Mouse (Mus musculus) erythroblast, adult 5-6 weeks (primary cell): ENCODE results near the gene Epo. TPM values are rescaled to one million over a fixed set of nuclear protein-coding genes. Genes with fewer than 3 reads are reported as not detected.

Experiments used
- ATAC-seq: replicated peaks from 2 replicates; pipeline ENCODE4 v1.8.0; 2016; ENCODE audit warnings: moderate number of reproducible peaks, mild to moderate bottlenecking, moderate TSS enrichment, inconsistent platforms; ENCODE audit not compliant: poor library complexity, low FRiP score, severe bottlenecking
- total RNA-seq, 2 experiments: library from RNA; stranded (forward) in 1 of 2; stranded (reverse) in 1 of 2; fragments of 150-400 nt in 1 of 2; fragments of 200-764, 138-1000 nt in 1 of 2; gene quantifications; 2 replicates each; pipeline versions ENCODE4 v1.2.3 to v1.2.4; 2015 to 2017; ENCODE audit warnings: low replicate concordance in 2 of 2

Gene Epo
- not detected in 2 replicates for total RNA-seq (2015; ENCODE audit: low replicate concordance)
- not detected in 2 replicates for total RNA-seq (2017; ENCODE audit: low replicate concordance)

DNA sequence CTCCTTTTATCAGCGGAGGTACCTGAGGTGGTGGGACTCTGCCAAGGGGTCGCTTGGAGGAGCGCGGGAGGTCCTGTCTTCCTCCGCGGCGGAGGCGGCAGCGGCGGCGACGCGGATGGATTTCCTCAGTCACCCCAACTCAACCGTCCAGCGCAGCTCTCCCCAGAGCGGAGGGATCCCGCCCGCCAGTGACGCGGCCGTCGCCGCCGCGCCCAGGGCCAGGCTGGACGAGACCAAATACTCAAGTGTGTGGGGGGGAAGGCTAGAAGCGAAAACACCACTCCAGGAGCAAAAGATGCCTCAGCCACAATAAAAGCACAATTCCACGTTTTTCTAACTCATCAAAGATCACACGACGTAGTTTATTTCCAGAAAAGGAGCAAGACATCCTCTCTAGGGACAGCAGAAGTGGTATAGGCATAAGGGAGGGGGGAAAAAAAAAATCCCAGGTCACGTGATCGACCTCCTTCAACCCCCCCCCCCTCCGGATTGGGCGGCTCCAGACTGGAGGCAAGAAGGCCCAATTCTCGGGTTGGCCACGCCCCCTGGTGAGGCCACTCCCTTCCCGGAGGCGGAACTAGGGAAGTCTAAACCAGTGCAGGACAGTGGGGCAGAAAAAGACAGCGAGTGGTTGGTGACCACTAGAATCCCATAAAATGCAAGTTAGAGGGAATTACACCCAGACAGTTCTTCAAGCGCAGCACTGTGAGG is at the start of gene Epo, which contains the start of gene Gnb2:
Epo (minus strand) TSS at position 126 of the 711 bp plus-strand sequence.
Gnb2 (minus strand) TSS at position 394 of the 711 bp plus-strand sequence.
- ATAC-seq, result peak; percentile 80

DNA sequence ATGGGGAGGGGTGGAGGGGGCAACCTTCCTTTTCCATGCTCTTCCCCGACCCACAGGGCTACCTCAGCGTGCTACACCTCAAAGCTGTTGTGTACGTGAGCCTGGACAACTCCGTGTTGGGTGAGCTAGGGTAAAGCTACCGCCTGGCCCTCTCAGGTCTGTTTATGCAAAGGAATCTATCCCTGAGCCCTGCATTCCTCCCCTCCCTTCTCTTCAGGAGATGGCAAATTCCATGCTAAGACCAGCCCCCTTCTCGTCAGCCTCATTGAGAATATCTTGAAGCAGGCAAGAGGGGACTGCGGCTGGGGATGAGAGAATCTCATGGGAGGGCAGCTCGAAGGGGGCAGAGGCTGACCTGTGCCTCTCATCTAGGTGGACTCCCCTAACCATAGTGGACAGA is 49.7 kb upstream of the Epo start:
- no peak for ATAC-seq

DNA sequence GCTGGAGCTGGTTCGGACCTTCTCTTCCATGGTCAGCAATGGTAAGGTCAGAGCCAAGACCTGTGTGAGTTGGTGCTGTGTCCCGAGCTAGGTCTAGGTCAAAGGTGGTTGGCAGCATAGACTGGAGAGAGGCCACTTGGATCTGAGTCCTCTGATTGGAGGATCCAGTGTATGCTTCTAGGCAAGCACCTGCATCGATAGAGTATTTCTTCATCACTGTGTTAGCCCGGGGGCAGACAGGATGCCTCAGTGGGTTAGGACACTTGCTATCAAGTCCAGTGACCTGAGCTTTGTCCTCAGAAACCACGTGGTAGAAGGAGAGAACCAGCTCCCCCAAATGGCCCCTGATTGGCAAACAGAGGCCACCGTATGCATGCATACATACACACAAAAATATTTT is 47.2 kb upstream of the Epo start:
- no peak for ATAC-seq

DNA sequence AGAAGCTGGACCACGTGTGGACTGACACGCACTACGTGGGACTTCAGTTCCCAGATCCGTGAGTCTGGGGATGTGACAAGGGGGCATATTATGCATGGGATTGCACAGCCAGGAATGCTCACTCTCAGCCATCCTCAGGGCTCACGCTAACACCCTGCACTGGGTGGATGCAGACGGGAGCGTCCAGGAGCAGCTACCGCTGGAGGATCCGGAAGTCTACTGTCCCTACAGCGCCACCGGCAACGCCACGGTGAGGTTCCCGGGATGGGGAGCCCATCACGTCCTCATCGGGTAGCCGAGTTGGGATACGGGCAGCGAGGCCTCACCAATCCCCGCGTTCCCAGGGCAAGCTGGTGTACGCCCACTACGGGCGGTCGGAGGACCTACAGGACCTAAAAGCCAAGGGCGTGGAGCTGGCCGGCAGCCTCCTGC is 41.4 kb upstream of the Epo start:
- no peak for ATAC-seq

DNA sequence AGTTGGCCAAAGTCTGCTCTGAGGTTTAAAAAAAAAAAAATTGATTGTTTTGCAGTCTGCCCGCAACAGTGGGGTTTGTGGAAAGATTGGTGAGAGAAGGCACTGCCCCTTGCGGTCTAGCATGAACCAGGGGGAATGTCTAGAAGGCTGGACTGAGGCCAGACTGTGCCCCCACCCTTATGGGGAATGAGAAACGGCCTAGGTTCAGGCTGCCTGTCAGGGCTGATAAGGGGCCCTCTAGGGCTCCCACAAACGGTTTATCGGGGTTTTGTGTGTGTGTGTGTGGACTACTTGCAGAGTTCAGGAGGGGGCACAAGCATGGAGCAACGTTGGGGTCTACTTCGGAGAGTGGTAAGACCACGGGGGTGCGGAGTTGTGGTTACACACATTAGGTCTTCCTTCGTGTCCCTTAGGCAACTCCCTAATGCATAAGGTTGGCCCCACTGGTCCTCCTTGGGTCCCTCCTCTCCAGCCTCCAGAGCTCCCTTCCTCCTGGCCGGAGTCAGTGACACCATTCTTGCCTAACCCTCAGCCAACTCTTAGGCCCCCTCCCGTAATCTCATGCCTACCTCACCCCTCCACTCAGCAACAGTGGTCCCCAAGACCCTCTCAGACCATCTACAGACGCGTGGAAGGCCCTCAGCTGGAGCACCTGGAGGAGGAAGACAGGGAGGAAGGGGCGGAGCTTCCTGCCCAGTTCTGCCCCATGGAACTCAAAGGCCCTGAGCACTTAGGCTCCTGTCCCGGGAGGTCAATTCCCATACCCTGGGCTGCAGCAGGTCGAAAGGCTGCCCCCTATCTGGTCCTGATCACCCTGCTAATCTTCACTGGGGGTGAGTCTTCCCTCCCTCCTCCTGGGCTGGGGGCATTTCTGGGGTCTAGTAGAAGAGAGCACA is 37.9 kb upstream of the Epo start:
- ATAC-seq, result peak; percentile 75

DNA sequence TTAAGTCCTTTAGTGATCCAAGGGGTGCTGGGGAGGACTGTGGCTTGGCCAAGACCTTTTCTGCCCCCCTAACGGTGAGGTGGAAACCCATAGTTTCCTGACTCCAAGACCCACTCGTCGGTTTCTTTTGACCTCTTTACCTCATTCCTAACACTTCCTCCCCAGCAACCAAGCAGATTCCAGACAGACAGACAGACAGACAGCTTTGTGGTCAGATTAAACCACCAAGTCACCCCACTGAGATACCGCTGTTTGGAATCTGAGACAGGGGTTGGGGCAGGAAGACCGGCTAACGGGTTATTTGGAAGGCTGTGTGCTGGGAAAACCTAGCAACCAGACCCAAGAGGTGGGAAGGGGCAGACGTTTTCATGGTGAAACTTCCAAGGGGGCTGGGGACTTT is 37.1 kb upstream of the Epo start:
- ATAC-seq, result no peak; the same call in 1 of the 2 replicates

DNA sequence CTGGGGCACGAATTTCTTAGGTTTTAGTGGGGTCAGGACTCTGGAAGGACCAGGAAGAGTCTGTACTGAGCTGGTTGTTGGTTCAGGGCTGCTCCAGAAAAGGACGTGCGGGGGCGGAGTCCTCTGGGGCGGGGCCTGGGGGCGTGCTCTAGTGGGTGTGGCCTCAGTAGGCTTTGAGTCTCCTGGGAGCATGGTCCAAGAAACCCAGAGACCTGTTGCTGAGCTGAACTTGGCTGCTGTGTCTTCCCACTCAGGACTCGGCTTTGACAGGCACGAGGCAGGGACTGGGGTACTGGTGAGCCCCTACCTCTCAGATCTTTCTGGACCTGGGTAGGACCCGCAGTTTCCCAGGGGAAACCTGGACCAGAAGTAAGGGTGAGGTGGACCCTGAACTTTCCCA is 36.6 kb upstream of the Epo start, which contains the start of gene Tfr2:
Tfr2 (plus strand) TSS at position 176 of the 400 bp plus-strand sequence.
- ATAC-seq, result peak; percentile 87

DNA sequence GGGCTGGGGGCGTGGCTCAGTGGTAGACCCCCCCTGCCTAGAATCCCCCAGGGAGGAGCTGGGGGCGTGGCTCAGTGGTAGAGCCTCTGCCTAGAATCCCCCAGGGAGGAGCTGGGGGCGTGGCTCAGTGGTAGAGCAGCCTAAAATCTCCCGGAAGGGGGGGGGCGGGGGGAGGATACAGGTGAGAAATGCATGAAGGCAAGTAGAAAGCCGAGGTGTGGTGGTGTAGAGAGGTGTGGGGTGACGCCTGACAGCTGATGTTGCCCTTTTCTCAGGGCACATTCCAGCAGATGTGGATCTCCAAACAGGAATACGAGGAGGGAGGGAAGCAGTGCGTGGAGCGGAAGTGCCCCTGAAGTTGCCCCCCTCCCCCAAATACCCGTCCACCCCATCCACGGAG is 36.0 kb upstream of the Epo start:
- no peak for ATAC-seq

DNA sequence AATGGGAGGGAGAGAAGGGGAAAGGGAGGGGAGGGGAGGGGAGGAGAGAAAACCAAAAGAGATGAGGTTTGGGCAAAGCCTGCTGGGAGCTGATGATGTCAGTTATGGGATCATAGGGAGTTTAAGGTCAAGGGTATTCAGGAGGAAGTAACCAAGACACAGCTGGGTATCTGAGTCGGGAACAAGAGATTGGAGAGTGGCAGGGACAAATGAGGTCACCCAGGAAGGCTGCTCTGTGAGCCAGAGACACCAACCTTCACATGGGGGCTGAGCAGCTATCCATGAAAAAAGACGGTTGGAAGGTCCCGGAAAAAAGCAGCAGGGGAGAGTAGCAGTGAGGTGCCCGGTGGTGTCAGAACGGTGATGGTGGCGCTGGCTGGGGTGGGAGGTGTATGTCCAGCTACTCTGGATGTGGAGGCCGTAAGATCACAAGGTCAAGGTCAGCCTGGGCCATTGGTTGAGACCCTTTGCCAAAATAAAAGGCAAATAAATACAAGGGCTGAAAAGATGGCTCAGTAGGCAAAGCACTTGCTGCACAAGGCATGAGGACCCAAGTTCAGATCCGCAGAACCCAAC is 35.3 kb upstream of the Epo start:
- no peak for ATAC-seq

DNA sequence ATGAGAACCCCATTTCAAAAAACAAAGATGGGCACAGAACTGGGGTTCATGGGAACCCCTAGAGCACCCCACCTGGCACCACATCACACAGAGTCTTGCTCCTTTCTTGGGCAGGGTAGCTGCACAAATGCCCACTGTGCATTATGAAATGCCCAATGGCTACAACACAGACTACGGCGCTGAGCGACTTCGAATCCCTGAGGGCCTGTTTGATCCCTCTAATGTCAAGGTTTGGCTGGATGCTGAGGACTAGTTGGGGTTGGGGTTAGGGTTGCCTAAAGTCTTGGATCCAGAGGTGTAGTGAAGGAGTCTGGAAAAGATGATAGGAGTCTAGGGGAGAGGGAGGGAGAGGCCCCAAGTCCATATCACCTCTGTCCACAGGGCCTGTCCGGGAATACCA is 33.4 kb upstream of the Epo start:
- ATAC-seq, result no peak

DNA sequence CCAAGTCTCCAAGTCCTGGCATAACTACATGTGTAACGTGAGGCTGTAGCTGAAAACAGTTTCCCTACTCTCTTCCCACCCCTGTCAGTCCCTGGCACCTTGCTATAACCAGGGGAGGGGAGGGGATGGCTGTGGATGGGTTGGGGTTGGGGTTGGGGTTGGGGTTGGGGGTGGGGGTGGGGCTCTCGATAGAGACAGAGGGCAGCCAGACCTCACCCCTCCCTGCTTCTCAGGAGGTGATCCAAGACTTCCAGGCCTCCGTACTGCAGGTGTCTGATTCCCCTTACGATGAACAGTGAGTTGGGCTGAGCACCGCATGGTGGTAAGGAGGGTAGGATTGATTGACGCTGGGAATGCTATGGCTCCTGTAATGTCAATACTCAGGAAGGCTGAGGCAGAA is 32.7 kb upstream of the Epo start:
- no peak for ATAC-seq

DNA sequence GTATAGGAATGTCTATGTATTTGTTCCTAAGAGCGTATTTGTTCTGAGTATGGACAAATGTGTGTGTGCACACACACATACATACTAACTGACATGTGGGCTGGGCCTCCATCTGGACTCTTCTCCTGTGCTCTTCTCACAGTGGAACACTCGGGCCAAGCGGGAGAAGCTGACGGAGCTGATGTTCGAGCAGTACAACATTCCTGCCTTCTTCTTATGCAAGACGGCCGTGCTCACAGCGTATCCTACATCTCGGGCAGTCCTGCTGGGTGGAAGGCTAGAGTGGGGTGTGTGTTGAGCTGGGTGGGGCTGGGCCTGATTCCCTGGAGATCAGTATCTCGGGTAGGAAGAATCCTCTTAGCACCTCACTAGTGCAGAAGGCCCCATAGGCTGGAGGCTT is 29.9 kb upstream of the Epo start:
- no peak for ATAC-seq

DNA sequence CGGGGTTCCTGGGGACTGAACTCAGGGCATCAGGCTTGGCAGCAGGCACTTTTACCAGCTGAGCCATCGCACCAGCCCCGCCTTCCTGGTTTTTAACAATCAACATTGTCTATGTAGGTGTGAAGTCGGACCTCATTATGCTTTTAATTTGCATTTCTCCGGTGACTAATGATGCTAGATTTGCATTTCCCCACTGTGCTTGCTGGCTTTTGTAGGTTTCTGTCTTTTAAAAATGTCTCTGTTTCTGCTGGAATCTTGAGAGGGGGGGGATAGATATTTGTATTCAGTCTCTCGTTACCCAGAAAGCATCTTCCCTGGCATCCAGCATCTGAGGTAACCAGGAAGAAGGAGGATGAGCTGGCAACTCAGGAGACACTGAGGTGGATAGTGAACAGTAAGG is 28.5 kb upstream of the Epo start:
- ATAC-seq, result no peak

DNA sequence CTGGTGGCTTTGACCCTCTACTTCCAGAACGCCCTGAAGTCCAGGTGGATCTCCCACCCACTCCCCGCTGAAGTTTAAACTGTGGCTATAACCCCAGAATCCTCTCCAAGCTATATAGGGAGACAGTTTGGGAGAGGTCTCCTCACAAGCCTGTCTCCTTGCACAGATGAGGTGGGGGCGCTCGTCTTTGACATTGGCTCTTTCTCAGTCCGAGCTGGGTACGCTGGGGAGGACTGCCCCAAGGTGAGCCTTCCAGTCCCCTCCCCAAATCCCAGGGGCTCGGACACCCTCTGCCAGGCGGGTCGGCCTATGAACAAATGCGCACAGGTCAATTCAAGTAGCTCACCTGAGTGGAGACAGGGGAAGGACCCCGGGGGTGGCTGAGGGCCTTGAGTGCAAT is 20.9 kb upstream of the Epo start:
- 0 out of 2 replicates have a peak, but pooled peaks have one; percentile 21 for ATAC-seq

DNA sequence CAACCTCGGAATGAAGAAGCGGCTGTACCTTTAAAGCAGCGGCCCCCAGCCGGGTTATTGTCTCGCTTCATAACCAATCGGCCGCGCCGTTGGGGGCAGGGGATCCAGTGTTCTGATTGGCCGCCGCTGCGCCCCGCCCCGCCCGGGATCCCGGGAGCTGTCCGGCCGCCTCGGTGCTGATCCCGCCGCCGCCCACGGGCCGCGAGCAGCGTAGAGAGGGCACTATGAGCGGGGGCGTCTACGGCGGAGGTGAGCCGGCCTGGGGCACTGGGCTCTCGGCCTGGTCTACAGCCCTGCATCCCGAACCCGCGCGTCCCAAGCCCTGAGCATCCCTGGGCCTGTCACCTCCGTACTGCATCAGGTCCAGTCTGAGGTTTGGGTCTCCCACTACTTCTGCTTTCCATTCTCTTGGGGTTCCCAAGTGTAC is 20.4 kb upstream of the Epo start, which contains the start of gene Actl6b:
Actl6b (plus strand) TSS at position 107 of the 427 bp plus-strand sequence.
- ATAC-seq, result peak; percentile 50

DNA sequence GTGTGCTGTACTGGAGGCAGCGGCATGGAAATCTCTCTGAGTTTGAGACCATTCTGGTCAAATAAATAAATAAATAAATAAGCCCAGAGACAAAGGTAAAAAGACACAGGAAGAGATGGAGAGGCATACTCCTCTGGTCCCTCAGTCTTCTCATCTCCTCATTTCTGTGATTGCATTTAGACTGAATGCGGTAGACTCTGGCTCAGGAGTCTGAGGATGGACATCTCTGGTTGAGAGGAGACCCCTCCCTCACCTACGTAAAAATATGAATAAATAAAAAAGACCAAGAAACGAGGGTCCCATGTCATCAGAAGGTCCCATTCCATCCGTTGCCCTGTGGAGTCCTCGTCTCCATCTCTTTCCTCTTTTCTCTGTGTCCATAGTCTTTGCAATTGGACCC is 20.0 kb upstream of the Epo start:
- no peak for ATAC-seq

DNA sequence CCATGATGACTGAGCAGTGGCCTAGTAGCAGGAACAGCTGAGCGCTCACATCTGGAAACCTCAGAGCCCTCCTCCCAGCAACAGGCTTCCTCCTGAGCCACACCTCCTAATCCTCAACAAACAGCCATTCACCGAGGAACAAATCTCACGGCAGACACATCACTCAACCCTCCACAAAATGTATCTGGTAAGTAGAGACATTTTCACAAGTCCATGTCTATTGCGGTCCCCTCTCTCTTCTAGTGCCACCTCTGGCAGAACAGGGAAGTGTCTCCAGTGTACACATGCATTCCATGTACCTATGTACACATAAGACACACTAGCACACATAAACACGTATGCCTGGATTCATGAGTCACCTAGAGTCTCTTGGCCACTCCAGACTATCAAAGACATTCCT is 18.1 kb upstream of the Epo start:
- no peak for ATAC-seq

DNA sequence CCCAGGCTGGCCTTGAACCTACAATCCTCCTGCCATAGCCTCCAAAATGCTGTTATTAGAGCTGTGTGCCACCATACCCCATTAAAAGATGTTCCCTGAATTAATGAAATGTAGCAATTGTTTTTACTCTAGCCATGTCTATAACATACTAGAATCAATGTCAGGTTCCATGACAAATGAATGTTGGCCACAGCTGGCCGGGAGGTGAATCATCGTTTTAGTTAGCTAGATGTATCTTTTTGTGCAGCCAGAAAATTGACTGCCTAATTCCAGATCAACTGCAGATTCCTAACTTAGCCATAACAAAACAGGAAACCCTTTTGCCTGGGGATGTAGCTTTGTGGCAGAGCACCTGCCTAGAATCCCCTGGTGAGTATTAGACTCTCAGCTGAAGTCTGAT is 16.8 kb upstream of the Epo start:
- ATAC-seq, result no peak

DNA sequence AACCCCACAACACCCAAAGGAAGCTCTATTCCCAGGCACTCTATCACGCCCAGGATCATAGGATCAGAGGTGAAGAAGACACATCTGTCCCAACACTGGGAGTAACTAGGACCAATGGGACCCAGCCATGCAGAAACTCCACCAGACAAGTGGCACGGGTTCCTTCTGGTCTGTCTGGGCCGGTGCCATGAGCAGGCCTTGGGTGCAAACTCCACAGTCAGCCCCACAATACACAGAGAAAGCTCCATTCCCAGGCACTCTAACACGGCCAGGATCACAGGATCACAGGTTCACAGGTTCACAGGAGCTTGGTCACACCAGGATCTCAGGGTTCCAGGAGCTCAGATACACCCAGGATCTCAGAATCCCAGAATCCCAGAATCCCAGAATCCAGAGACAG is 12.6 kb upstream of the Epo start:
- no peak for ATAC-seq

DNA sequence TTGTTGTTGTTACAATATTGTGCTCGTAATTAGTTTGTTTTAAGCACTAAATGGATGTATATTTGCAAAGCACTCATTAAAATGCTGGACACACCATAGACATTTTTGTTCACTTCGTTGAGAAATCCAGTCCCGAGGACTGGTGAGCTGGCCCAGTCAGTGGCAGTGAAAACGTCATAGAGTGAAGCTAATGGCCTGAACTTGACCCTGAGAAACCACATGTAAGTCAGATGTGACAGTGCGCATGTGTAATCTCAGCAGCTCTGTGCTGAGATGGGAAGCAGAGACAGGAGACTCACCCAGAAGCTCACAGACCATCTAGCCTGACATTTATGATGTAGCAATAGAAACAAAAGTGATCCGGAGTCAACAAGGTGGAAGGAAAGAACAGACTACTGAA is 11.9 kb upstream of the Epo start:
- no peak for ATAC-seq
